Mouse (Mus musculus): ENCODE data around the gene Tmem30a.

Tmem30a gene

GRCm38 (mm10) chr9:79795076-79795475, 1.8 kb upstream of the Tmem30a start:
- DNase-seq (ENCODE audit: low read depth, low spot score) = no peak

DNA sequence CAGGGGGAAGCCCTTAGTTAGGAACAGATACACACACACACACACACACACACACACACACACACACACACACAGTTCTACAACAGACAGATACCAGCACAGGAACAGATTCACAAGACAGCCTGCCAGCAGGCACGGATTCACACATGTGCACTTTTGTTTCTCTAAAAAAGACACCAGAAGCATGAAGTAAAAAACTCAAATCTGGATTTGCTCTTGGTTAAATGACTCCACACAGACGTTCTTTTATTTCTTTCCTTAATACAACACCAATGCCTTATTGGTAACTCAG, 7.6 kb downstream of the Tmem30a start:
- no peak for DNase-seq (ENCODE audit: low read depth, low spot score)

GRCm38 (mm10) chr9:79784934-79785793, 8.1 kb downstream of the Tmem30a start:
- no peak for DNase-seq (ENCODE audit: low read depth, low spot score)

DNA sequence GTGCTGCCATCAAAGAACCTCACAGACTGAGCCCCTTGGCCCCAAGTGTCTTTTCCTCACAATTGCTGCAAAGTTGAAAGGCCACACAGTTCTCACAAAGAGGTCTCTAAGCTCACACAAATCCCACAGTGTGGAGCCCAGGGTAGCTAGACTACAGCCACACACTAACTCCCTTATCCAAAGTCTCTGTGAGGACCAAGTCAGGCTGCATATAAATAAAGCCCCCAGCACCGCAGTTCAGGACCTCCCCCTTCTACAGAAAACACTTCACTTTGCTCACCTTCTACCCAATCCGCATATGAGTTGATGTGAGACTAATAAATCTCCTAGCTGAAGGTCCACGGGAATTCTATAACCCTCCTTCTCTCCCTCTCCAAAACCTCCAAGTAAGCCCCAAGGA, 8.9 kb downstream of the Tmem30a start:
- no peak for DNase-seq (ENCODE audit: low read depth, low spot score)

- no peak for DNase-seq (ENCODE audit: low read depth, low spot score)
These were observed 14.0 kb downstream of the Tmem30a start for GRCm38 (mm10) chr9:79779354-79779753.

GRCm38 (mm10) chr9:79766991-79767545, 26.2 kb downstream of the Tmem30a start:
- DNase-seq (ENCODE audit: low read depth, low spot score) = no peak

GRCm38 (mm10) chr9:79765329-79765728, 28.0 kb downstream of the Tmem30a start:
- DNase-seq (ENCODE audit: low read depth, low spot score) = no peak

- no peak for DNase-seq (ENCODE audit: low read depth, low spot score)
These were observed 30.8 kb downstream of the Tmem30a start for GRCm38 (mm10) chr9:79762519-79762918.

DNA sequence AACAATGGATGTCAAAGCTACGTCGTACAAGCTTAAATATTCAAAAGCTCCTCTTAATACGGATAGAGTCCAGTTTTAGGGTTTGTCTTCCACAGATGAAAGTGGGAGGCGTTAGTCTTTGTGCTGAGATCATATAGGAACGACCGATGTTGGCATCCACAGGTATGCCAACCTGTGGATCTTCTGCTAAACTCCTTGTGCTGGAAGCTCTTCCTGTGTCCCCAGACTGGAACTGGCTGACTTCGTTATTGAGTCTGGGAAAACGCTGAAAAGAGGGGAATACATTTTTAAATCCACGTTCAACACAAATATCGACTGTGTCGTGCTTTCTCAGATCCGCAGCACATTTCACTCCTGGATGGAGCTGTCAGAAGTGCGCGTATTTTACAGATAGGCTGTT, 33.2 kb downstream of the Tmem30a start:
- DNase-seq (ENCODE audit: low read depth, low spot score) = no peak

- DNase-seq (ENCODE audit: low read depth, low spot score) = peak; percentile 94
These were observed 33.8 kb downstream of the Tmem30a start, which contains the start of gene Cox7a2 for GRCm38 (mm10) chr9:79759385-79760005. Gene Cox7a2, minus strand, starts transcription at chr9:79759878.

GRCm38 (mm10) chr9:79755311-79755710, 38.0 kb downstream of the Tmem30a start:
- DNase-seq (ENCODE audit: low read depth, low spot score) = no peak

DNA sequence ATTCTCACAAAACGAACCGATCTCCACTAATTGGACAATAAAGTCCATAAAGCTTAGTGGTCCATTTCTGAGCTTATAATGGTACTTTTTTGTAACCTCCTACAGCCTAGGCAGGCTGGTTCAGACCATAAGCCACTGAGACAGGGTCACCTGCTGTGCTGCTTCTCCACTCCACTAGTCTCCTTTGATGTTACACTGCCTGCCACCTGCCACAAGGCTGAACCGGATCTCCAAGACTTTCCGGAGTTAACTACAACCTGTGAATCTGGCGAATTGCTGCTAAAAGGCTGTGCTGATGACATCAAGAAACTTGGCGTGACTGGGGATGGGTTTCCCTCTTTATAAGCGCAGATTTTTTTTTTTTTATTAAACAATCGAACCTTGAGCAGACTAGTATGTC, 41.5 kb downstream of the Tmem30a start:
- peak; percentile 56 for DNase-seq (ENCODE audit: low read depth, low spot score)

DNA sequence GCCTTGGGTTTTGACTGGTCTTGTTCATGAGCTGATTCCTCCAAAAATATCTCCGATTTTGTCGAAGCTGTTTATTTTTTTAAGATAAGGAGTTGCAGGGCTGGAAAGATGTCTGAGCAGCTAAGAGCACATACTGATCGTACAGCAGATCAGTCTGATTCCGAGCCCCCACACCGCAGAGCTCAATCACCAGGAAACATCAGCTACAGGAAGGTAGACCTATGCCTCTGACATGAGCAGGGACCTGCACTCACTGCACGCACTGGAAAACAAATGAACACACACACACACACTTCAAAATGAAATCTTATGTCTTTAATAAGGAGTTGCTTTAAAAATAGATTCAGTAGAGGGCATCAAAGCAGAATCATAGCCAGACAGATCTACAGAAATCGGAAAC, 42.6 kb downstream of the Tmem30a start:
- no peak for DNase-seq (ENCODE audit: low read depth, low spot score)

- peak; percentile 87 for DNase-seq (ENCODE audit: low read depth, low spot score)
These were observed 48.3 kb downstream of the Tmem30a start for GRCm38 (mm10) chr9:79745036-79745435.

- DNase-seq (ENCODE audit: low read depth, low spot score) = no peak
These were observed 57.7 kb downstream of the Tmem30a start for GRCm38 (mm10) chr9:79735608-79736007.

GRCm38 (mm10) chr9:79730301-79730700, 63.0 kb downstream of the Tmem30a start:
- DNase-seq (ENCODE audit: low read depth, low spot score) = no peak

DNA sequence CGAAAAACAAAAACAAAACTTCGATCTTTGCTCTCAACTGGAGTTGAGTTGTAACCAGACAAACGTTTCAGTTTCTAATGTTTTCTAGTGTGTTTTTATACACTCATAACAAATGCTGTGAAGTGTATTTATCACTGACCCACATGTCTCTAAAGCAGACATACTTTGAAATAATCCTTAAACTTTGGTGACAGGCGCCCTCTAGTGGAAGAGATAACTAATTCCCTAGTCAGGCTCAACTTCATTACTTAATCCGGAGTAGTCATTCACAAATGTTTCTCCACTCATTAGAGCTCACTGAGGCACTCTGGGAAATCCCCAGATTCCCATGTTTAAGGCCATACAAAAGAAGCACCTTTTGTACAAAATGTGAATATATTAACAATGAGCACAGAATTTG, 70.2 kb downstream of the Tmem30a start:
- DNase-seq (ENCODE audit: low read depth, low spot score) = peak; percentile 66

DNA sequence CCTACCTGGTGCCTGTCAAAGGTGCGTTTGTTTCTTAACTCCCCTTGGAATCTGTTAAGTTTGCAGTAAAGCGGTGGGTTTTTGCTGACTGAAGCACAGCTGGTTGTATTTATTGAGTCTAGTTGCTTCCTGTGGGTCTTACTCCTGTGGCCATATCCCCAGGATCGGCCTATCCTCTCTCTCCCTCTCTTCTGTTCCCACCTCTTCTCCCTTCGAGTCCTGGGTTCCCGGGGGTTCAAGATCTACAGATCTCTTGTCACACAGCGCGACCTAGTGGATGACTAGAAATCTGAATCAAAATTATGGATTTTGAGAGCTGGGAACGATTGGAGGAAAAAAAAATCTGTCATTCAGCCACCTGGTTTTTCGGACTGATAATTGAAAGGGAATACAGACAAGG, 72.3 kb downstream of the Tmem30a start:
- peak; percentile 62 for DNase-seq (ENCODE audit: low read depth, low spot score)

- DNase-seq (ENCODE audit: low read depth, low spot score) = no peak
These were observed 73.2 kb downstream of the Tmem30a start for GRCm38 (mm10) chr9:79720143-79720542.

- DNase-seq (ENCODE audit: low read depth, low spot score) = peak; percentile 39
These were observed 73.9 kb downstream of the Tmem30a start for GRCm38 (mm10) chr9:79719451-79719850.
